10 mouse cellular contexts compared by ENCODE assay signal in genomic region chr1:156560500-156560899, GRCm38 (mm10). TPM values are rescaled to one million over a fixed set of nuclear protein-coding genes. Genes with fewer than 3 reads are reported as not detected.
DNase-seq lines count a peak whose midpoint lies in the region; ATAC-seq lines count a peak whose summit lies in the region.
"Had no signal": no experiment of that assay in that cellular context is flagged by ENCODE, and none has a peak within 500 bp of the region (broad histone marks: within the 10 kb centered on the region; RNA-seq: fewer than 3 reads in every experiment).

No protein-coding gene starts in this region.

- ATAC-seq in heart, embryonic 13.5 days (ENCODE audit: extremely low read depth, insufficient number of reproducible peaks, low FRiP score, low TSS enrichment): no peak
- ATAC-seq in heart, embryonic 12.5 days (ENCODE audit: insufficient number of reproducible peaks, low FRiP score): no peak
- ATAC-seq in midbrain, embryonic 11.5 days (ENCODE audit: low FRiP score): no peak
- no peak for ATAC-seq in liver, embryonic 13.5 days (ENCODE audit: low read depth)

- peak overlapping the region; percentile 84 for H3K4me2 ChIP-seq in heart, embryonic 13.5 days
- no peak overlapping the region for H3K4me2 ChIP-seq in heart, embryonic 12.5 days
- H3K4me2 ChIP-seq in midbrain, embryonic 11.5 days: no peak overlapping the region
- peak overlapping the region; percentile 80; the same call in 1 of the 2 replicates for H3K4me2 ChIP-seq in liver, embryonic 13.5 days

- DNase-seq in midbrain, embryonic 10.5 days (ENCODE audit: low spot score): no peak
- DNase-seq in midbrain, embryonic 11.5 days (ENCODE audit: low spot score, missing footprints): no peak
- no peak for DNase-seq in liver, embryonic 13.5 days
- no peak for DNase-seq in spleen, adult 12 weeks (ENCODE audit: low spot score)
- no peak for DNase-seq in T-cell, adult 2 months (ENCODE audit: low spot score)
- no peak for DNase-seq in left cerebral cortex, postnatal 4 days
- DNase-seq: B cell, adult 2 months; gastrocnemius, postnatal 25 days had no signal

- 81% methylated on average over 9 of the region's 9 CpGs for WGBS in heart, embryonic 13.5 days
- 84% methylated on average over 9 of the region's 9 CpGs for WGBS in heart, embryonic 12.5 days
- 95% methylated on average over 9 of the region's 9 CpGs for WGBS in midbrain, embryonic 10.5 days
- 91% methylated on average over 9 of the region's 9 CpGs for WGBS in midbrain, embryonic 11.5 days
- 63% methylated on average over 9 of the region's 9 CpGs for WGBS in liver, embryonic 13.5 days (ENCODE audit: insufficient replicate concordance)

- H3K9ac ChIP-seq in heart, embryonic 13.5 days: peak overlapping the region; percentile 28; the same call in 1 of the 2 replicates
- no peak overlapping the region for H3K9ac ChIP-seq in heart, embryonic 12.5 days
- no peak overlapping the region for H3K9ac ChIP-seq in midbrain, embryonic 11.5 days (ENCODE audit: low read length)
- no peak overlapping the region for H3K9ac ChIP-seq in liver, embryonic 13.5 days

- no peaks in the 10 kb centered on the region for H3K9me3 ChIP-seq in heart, embryonic 13.5 days
- H3K9me3 ChIP-seq in heart, embryonic 12.5 days (replicated peaks): no peaks in the 10 kb centered on the region
- no peaks in the 10 kb centered on the region for H3K9me3 ChIP-seq in midbrain, embryonic 10.5 days (replicated peaks)
- no peaks in the 10 kb centered on the region for H3K9me3 ChIP-seq in midbrain, embryonic 11.5 days (ENCODE audit: control insufficient read depth, low read length)
- H3K9me3 ChIP-seq in liver, embryonic 13.5 days (replicated peaks): no peaks in the 10 kb centered on the region

- no peaks in the 10 kb centered on the region for H3K27me3 ChIP-seq in heart, embryonic 13.5 days (replicated peaks)
- H3K27me3 ChIP-seq in heart, embryonic 12.5 days (replicated peaks): no peaks in the 10 kb centered on the region
- H3K27me3 ChIP-seq in midbrain, embryonic 10.5 days (ENCODE audit: low read depth, poor library complexity, severe bottlenecking): no peaks in the 10 kb centered on the region
- no peaks in the 10 kb centered on the region for H3K27me3 ChIP-seq in midbrain, embryonic 11.5 days (ENCODE audit: control insufficient read depth, insufficient read depth, low read length)
- no peaks in the 10 kb centered on the region for H3K27me3 ChIP-seq in liver, embryonic 13.5 days

- no peaks in the 10 kb centered on the region; the same call in 1 of the 2 replicates for H3K36me3 ChIP-seq in heart, embryonic 13.5 days
- peaks cover 2% of the 10 kb centered on the region; the same call in 1 of the 2 replicates for H3K36me3 ChIP-seq in heart, embryonic 12.5 days
- peaks cover 7% of the 10 kb centered on the region; the same call in 1 of the 2 replicates for H3K36me3 ChIP-seq in midbrain, embryonic 10.5 days
- no peaks in the 10 kb centered on the region for H3K36me3 ChIP-seq in midbrain, embryonic 11.5 days (ENCODE audit: control insufficient read depth, insufficient read depth, low read length)
- H3K36me3 ChIP-seq in liver, embryonic 13.5 days: no peaks in the 10 kb centered on the region

- intact Hi-C loops in left cerebral cortex, postnatal 4 days (cut with DNase I): no loop called here

- peaks cover 13% of the 10 kb centered on the region for H3K4me1 ChIP-seq in heart, embryonic 13.5 days
- H3K4me1 ChIP-seq in heart, embryonic 12.5 days (replicated peaks): peaks cover 10% of the 10 kb centered on the region
- peaks cover 21% of the 10 kb centered on the region for H3K4me1 ChIP-seq in midbrain, embryonic 10.5 days
- H3K4me1 ChIP-seq in midbrain, embryonic 11.5 days (ENCODE audit: control insufficient read depth, insufficient read depth, low read length): 0 out of 2 replicates have a peak, but pooled peaks cover 2% of the 10 kb centered on the region
- H3K4me1 ChIP-seq in liver, embryonic 13.5 days (replicated peaks): peaks cover 32% of the 10 kb centered on the region

- H3K27ac ChIP-seq in heart, embryonic 13.5 days (replicated peaks): no peak overlapping the region
- no peak overlapping the region for H3K27ac ChIP-seq in heart, embryonic 12.5 days (ENCODE audit: poor library complexity, severe bottlenecking)
- no peak overlapping the region for H3K27ac ChIP-seq in midbrain, embryonic 10.5 days (replicated peaks)
- H3K27ac ChIP-seq in midbrain, embryonic 11.5 days (ENCODE audit: low read depth, low read length): no peak overlapping the region
- H3K27ac ChIP-seq in liver, embryonic 13.5 days: no peak overlapping the region

- H3K4me3 ChIP-seq in heart, embryonic 13.5 days: peak overlapping the region; percentile 94; the same call in 1 of the 2 replicates
- no peak overlapping the region for H3K4me3 ChIP-seq in heart, embryonic 12.5 days
- 0 out of 2 replicates have a peak overlapping the region, but pooled peaks have one; percentile 97 for H3K4me3 ChIP-seq in midbrain, embryonic 10.5 days
- H3K4me3 ChIP-seq in midbrain, embryonic 11.5 days (ENCODE audit: low read depth, low read length): no peak overlapping the region
- H3K4me3 ChIP-seq in liver, embryonic 13.5 days (replicated peaks): no peak overlapping the region; the same call in 1 of the 2 replicates

RNA-seq across cellular contexts. Expression of gene Abl2, which starts 1.9 kb away (rescaled TPM):
- 2.4 and 2.9 TPM in 2 replicates for polyA plus RNA-seq in heart, embryonic 13.5 days (2015; fragmentation: Nextera tagmentation; extraction: Ambion mirVana)
- polyA plus RNA-seq in heart, embryonic 12.5 days (2016; fragmentation: Nextera tagmentation; extraction: Ambion mirVana): 4.1 and 5.0 TPM in 2 replicates
- polyA plus RNA-seq in midbrain, embryonic 10.5 days (2016; fragmentation: Nextera tagmentation; extraction: Ambion mirVana): 4.7 and 5.3 TPM in 2 replicates
- polyA plus RNA-seq in midbrain, embryonic 11.5 days (2014; fragmentation: Nextera tagmentation; extraction: Ambion mirVana): 4.8 and 4.9 TPM in 2 replicates
- polyA plus RNA-seq in liver, embryonic 13.5 days (2015; fragmentation: Nextera tagmentation; extraction: Ambion mirVana): 1.3 and 1.5 TPM in 2 replicates
- 10 to 100 TPM; 58.2 to 60.2 TPM for total RNA-seq in left cerebral cortex, postnatal 4 days (2021)

RNA-seq across cellular contexts. Expression of gene Gm10031, which starts 36.7 kb away (rescaled TPM):
- polyA plus RNA-seq in heart, embryonic 13.5 days (2015; fragmentation: Nextera tagmentation; extraction: Ambion mirVana): 0.31 and 0.61 TPM in 2 replicates
- polyA plus RNA-seq in heart, embryonic 12.5 days (2016; fragmentation: Nextera tagmentation; extraction: Ambion mirVana): 0.06 and 0.40 TPM in 2 replicates
- 0.35 TPM in 2 replicates for polyA plus RNA-seq in midbrain, embryonic 10.5 days (2016; fragmentation: Nextera tagmentation; extraction: Ambion mirVana)
- polyA plus RNA-seq in midbrain, embryonic 11.5 days (2014; fragmentation: Nextera tagmentation; extraction: Ambion mirVana): 0.44 and 0.74 TPM in 2 replicates
- polyA plus RNA-seq in liver, embryonic 13.5 days (2015; fragmentation: Nextera tagmentation; extraction: Ambion mirVana): 0.30 and 0.51 TPM in 2 replicates
- total RNA-seq in left cerebral cortex, postnatal 4 days (2021): 10 to 100 TPM; 50.2 to 54.7 TPM

Comparison
In these comparisons a context has a peak if more than half of its experiments do, and no peak if none do; other contexts are left out.
1. H3K4me2 ChIP-seq: peak in heart, embryonic 13.5 days (single experiment) and liver, embryonic 13.5 days (single experiment); none in heart, embryonic 12.5 days (single experiment) and midbrain, embryonic 11.5 days (single experiment).
2. H3K4me3 ChIP-seq: peak in heart, embryonic 13.5 days (single experiment) and midbrain, embryonic 10.5 days (single experiment); none in heart, embryonic 12.5 days (single experiment), midbrain, embryonic 11.5 days (single experiment) and liver, embryonic 13.5 days (single experiment).